Mouse (Mus musculus) mature B cell (primary cell): ENCODE data around the gene Rpl27.

Experiments
- in situ Hi-C: fragments of 300-500 bp; cut with MboI; formaldehyde crosslinking; loops from 2 replicates; pipeline ENCODE4 v1.14.3; 2019

Gene Rpl27

GRCm38 (mm10) chr11:101442127-101442693, at the start of gene Rpl27:
Gene Rpl27 (plus strand): TSS chr11:101442298.
- in situ Hi-C loops, result loop anchor here (25.0 kb wide), 1 partner anchor 845 kb away; the partner anchor contains the start of genes Atxn7l3 and Tmub2

- in situ Hi-C loops, result no loop called here
Measured at GRCm38 (mm10) chr11:101395110-101395509, 47.0 kb upstream of the Rpl27 start.

GRCm38 (mm10) chr11:101415306-101415705, 26.8 kb upstream of the Rpl27 start:
- in situ Hi-C loops, result no loop called here

- in situ Hi-C loops, result no loop called here
Measured at GRCm38 (mm10) chr11:101416433-101417100, 25.5 kb upstream of the Rpl27 start.

GRCm38 (mm10) chr11:101417101-101417855, 24.8 kb upstream of the Rpl27 start, which contains the start of gene Aarsd1:
Gene Aarsd1 (minus strand): TSS chr11:101417615.
- in situ Hi-C loops, result no loop called here

- in situ Hi-C loops, result no loop called here
Measured at GRCm38 (mm10) chr11:101418991-101419390, 23.1 kb upstream of the Rpl27 start.

GRCm38 (mm10) chr11:101419610-101420009, 22.5 kb upstream of the Rpl27 start:
- in situ Hi-C loops, result no loop called here

- in situ Hi-C loops, result no loop called here
Measured at GRCm38 (mm10) chr11:101420148-101420547, 21.9 kb upstream of the Rpl27 start.

GRCm38 (mm10) chr11:101424105-101424851, 17.8 kb upstream of the Rpl27 start, which contains the start of gene Gm27029:
Gene Gm27029 (minus strand): TSS chr11:101424796.
- in situ Hi-C loops, result no loop called here

- in situ Hi-C loops, result loop anchor here (25.0 kb wide), 1 partner anchor 862 kb away; the partner anchor contains the start of genes Atxn7l3 and Tmub2
Measured at GRCm38 (mm10) chr11:101424925-101425813, 16.9 kb upstream of the Rpl27 start, which contains the start of the genes Rundc1 and Ptges3l. Gene Rundc1 (plus strand): TSS chr11:101425085. Gene Ptges3l (minus strand): TSS chr11:101425333.

- in situ Hi-C loops, result loop anchor here (25.0 kb wide), 1 partner anchor 861 kb away; the partner anchor contains the start of genes Atxn7l3 and Tmub2
Measured at GRCm38 (mm10) chr11:101426165-101426564, 15.9 kb upstream of the Rpl27 start.

- in situ Hi-C loops, result loop anchor here (25.0 kb wide), 1 partner anchor 856 kb away; the partner anchor contains the start of genes Atxn7l3 and Tmub2
Measured at GRCm38 (mm10) chr11:101431327-101431726, 10.8 kb upstream of the Rpl27 start.

- in situ Hi-C loops, result loop anchor here (25.0 kb wide), 1 partner anchor 854 kb away; the partner anchor contains the start of genes Atxn7l3 and Tmub2
Measured at GRCm38 (mm10) chr11:101433396-101433795, 8.7 kb upstream of the Rpl27 start.

GRCm38 (mm10) chr11:101435831-101436230, 6.3 kb upstream of the Rpl27 start:
- in situ Hi-C loops, result loop anchor here (25.0 kb wide), 1 partner anchor 851 kb away; the partner anchor contains the start of genes Atxn7l3 and Tmub2

- in situ Hi-C loops, result loop anchor here (25.0 kb wide), 1 partner anchor 850 kb away; the partner anchor contains the start of genes Atxn7l3 and Tmub2
Measured at GRCm38 (mm10) chr11:101436916-101437315, 5.2 kb upstream of the Rpl27 start.

GRCm38 (mm10) chr11:101438006-101438405, 4.1 kb upstream of the Rpl27 start:
- in situ Hi-C loops, result loop anchor here (25.0 kb wide), 1 partner anchor 849 kb away; the partner anchor contains the start of genes Atxn7l3 and Tmub2

- in situ Hi-C loops, result loop anchor here (25.0 kb wide), 1 partner anchor 846 kb away; the partner anchor contains the start of genes Atxn7l3 and Tmub2
Measured at GRCm38 (mm10) chr11:101441450-101442126, 510 bp upstream of the Rpl27 start.

- in situ Hi-C loops, result loop anchor here (25.0 kb wide), 1 partner anchor 845 kb away; the partner anchor contains the start of genes Atxn7l3 and Tmub2
Measured at GRCm38 (mm10) chr11:101442760-101443159, 662 bp downstream of the Rpl27 start.

GRCm38 (mm10) chr11:101446319-101446718, 4.2 kb downstream of the Rpl27 start:
- in situ Hi-C loops, result loop anchor here (25.0 kb wide), 1 partner anchor 841 kb away; the partner anchor contains the start of genes Atxn7l3 and Tmub2
